Mouse (Mus musculus): ENCODE measurements at regions not wholly inside any gene's neighbourhood (a gene's known extent, or its start where the extent isn't known, plus 50 kb on each side); places are given as distances from the start of the nearest gene placed in this dataset.
A peak's percentile ranks its signal among the peaks of the same experiment; 100 is the strongest.

GRCm38 (mm10) chr8:104051540-104051882 is 49.9 kb upstream of the Cdh5 start:
- ATAC-seq, result peak; percentile 41; the same call in 1 of the 2 replicates
- no peak overlapping the region for H3K9ac ChIP-seq (ENCODE audit: low read depth, low read length)
- H3K27ac ChIP-seq (ENCODE audit: low read depth, low read length), result no peak overlapping the region
- H3K36me3 ChIP-seq (ENCODE audit: control insufficient read depth, insufficient read depth), result no peaks in the 10 kb centered on the region
- 50% methylated on average over 5 of the region's 5 CpGs for WGBS
- no peaks in the 10 kb centered on the region for H3K9me3 ChIP-seq (ENCODE audit: control insufficient read depth)
- no peak overlapping the region for H3K4me2 ChIP-seq (replicated peaks; ENCODE audit: low read depth)
- no peak for TF ChIP-seq CTCF (IDR thresholded peaks at IDR 0.05; ENCODE audit: low read depth)
- no peaks in the 10 kb centered on the region for H3K27me3 ChIP-seq (replicated peaks; ENCODE audit: control insufficient read depth, insufficient read depth, low read length)
- H3K4me3 ChIP-seq (ENCODE audit: low read depth, low read length), result no peak overlapping the region
- no peaks in the 10 kb centered on the region for H3K4me1 ChIP-seq (replicated peaks; ENCODE audit: control insufficient read depth, insufficient read depth, low read length)

Data from intestine, postnatal 0 days (tissue).